Mouse (Mus musculus) naive thymus-derived CD4-positive, alpha-beta T cell, adult 2 months (primary cell): ENCODE measurements around the gene Prss33.
"Not testable (repeated sequence)": the region's sequence is repeated elsewhere in the genome, so short reads cannot be mapped to it uniquely, and the experiment has no call there.

ENCODE experiments used
- DNase-seq: peaks from one replicate; pipeline ENCODE4 v3.0.0-alpha.2; 2011; ENCODE audit warnings: low read depth

The Prss33 gene

DNA sequence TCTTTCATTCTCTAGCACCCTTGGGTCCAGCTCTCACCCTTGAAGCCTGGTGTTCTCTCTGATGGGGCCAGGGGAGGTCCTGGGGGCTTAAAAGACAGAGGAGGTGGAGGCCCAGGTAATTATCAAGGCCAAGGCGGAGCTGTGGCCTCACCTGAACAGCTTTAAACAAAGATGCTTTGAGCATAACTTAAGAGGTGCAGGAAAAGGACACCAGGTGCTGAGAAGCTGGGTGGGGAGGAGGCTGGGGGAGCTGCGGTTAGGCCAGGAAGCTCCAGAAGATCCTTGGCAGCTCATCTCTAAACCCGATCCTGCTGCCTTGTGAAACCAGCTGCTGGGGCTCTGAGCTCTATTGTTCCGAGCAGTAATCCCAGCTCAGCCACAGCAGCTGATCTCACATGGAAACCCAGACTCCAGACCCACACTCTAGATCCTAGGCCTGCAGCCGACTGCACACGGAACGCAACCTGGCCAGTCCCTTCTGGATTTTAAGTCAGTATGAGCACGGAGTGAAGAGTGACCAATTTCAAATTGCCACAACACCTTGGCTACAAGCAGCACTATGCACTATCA, at the start of gene Prss33:
TSS of gene Prss33 (minus strand) at position 51 of the 570 bp plus-strand sequence.
- no peak for DNase-seq

- DNase-seq: not testable (repeated sequence)
Observed at GRCm38 (mm10) chr17:23880576-23880975, 44.7 kb upstream of the Prss33 start, which contains the start of the genes Dcpp1 and Dcpp2. Gene Dcpp1, plus strand, starts transcription at chr17:23880876. Gene Dcpp2, plus strand, starts transcription at chr17:23880880.

DNA sequence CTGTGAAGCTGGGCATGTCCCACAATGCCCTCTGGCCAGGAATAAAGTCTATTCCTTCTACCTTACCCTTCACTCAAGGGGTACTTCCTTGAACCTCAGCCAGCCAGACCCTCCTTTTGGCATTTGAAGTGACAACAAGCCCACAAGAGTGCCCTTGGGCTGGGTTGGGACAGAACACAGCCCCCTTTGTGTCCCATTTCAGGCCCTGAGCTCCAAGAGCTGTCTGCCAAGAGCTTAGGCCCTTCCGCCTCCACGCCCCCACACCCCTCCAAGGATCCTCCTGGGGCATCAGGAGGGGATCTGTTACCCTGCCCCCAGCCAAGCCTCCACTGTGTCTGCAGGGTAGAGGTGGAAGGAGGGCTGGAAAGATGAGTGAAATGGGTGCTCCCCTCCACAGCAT, 41.3 kb upstream of the Prss33 start:
- DNase-seq: no peak

- no peak for DNase-seq
Observed at GRCm38 (mm10) chr17:23876741-23877140, 40.9 kb upstream of the Prss33 start.

- DNase-seq: no peak
Observed at GRCm38 (mm10) chr17:23873884-23874856, 38.3 kb upstream of the Prss33 start.

DNA sequence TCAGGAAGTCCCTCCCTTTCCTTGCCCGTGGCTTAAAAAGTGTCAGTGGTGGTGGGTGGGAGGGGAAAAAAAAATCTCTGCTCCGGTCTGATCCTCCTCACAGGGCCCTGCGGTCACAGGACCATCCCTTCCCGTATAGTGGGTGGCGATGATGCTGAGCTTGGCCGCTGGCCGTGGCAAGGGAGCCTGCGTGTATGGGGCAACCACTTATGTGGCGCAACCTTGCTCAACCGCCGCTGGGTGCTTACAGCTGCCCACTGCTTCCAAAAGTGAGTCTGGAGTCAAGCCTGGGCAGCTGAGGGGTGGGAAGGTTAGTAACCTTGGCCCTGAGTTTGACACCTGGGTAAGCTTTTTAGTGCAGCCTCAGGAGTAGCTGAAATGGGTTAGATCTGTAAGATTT, 32.7 kb upstream of the Prss33 start:
- no peak for DNase-seq

GRCm38 (mm10) chr17:23867756-23868155, 31.9 kb upstream of the Prss33 start, which contains the start of gene Prss21:
Gene Prss21, plus strand, starts transcription at chr17:23868056.
- DNase-seq: no peak

DNA sequence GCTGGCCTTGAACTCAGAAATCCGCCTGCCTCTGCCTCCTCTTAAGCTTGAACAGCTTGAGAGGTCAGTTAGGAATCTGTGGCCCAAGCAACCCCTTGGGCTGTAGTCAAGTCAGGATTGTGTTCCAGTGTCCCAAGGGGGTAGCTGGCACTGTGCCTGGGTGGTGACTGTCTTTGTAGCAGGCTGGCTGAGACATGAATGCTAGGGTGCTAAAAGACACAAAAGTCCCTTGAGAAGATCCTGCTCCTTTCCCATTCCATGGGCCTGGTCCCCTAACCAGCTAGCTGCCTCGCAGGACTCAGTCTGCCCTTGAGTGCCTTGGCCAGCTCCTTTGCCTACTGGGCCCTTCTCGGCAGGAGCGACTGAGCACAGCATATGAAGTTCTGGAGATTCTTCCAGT, 27.1 kb upstream of the Prss33 start:
- no peak for DNase-seq

- DNase-seq: no peak
Observed at GRCm38 (mm10) chr17:23857913-23858312, 22.1 kb upstream of the Prss33 start.

GRCm38 (mm10) chr17:23857193-23857592, 21.3 kb upstream of the Prss33 start:
- no peak for DNase-seq

- DNase-seq: no peak
Observed at GRCm38 (mm10) chr17:23854229-23854765, 18.4 kb upstream of the Prss33 start.

DNA sequence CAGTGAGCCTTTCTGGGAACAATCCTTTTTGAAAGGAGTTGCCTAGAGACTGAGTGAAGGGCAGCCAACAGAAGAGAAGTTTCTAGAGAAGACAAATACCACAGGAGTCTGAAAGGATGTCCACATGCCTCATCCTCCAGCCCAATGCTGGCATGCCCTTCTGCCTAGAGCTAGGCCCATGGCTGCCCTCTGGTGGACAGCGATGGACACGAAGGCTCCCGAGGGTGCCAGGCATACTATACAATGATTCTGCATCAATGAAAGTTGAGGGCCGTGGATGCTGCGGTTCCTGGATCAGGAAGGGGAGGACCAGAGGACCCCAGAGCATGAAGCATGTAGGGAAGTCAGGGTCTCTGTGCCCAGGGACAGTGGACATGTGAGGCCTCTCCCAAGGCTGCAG, 17.4 kb upstream of the Prss33 start:
- peak; percentile 59 for DNase-seq

DNA sequence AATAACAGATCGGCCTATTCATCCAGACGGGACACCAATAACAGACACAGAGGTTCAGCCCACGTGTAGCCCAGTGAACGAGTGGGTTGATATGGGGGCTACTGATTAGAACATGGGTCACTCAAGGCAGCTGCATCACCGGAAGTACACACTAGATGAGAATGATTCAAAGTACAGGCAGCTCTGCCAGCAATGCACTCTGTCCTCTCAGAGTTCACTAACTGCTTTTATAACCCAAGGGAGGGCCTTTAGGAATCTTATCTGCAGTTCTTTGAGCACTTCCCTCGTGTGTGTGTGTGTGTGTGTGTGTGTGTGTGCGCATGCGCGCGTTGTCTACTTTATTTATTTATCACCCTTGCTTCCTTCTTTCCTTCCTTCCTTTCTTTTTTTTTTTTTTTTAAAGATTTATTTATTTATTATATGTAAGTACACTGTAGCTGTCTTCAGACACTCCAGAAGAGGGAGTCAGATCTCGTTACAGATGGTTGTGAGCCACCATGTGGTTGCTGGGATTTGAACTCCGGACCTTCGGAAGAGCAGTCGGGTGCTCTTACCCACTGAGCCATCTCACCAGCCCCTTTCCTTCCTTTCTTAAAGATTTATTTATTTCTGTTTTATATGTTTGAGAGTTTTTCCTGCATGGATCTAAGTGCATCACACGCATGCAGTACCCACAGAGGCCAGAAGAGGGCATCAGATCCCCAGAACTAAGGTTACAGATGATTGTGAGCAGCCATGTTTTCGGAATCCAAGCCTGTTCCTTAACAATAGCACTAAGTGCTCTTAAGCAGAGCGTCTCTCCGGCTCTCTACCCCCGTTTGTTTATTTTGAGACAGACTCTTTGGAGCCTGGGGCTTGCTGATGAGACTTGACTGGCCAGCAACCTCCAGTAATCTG, 15.2 kb upstream of the Prss33 start:
- DNase-seq: peak; percentile 79

DNA sequence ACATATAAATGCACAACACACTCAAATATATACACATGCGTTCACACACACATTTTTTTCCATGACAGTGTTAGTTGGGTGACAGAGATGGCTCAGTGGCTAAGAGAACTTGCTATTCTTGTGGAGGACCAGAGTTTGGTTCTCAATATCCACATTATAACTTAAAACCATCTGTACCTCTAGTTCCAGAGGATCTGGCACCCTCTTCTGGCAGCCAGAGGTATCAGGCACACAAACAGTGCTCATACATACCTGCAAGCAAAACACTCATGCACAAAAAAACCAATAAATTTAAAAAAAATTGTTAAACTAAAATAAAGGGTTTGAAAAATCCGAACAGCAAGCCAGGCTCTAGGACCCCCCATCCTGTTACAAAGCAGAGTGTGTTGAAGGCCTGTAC, 14.2 kb upstream of the Prss33 start:
- no peak for DNase-seq

DNA sequence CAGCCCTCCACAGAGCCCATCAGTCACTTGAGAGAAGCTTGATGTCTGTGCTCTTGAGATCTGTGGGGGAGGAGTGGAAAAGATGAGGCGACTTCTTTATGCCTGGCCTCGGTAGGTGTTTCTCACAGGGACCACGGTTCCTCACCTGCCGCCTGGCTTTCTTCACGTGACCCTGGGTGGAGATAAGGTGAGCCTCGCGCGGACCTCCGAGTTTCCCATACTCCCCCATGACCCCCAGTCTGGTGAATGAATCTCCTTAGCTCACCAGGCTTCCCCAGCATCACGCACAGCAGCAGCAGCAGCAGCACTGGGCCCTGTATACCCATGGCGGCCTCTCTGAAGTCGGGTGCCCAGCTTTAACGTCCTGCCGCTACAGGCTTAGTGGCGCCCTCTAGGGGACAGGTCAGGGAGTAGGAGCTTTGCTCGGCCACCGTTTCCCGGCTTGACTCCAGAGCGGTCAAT, 8.0 kb upstream of the Prss33 start, which contains the start of the genes Prss32 and Prss41:
TSS of gene Prss32 (plus strand) at position 44 of the 462 bp plus-strand sequence.
TSS of gene Prss41 (minus strand) at position 361 of the 462 bp plus-strand sequence.
- DNase-seq: peak; percentile 83

DNA sequence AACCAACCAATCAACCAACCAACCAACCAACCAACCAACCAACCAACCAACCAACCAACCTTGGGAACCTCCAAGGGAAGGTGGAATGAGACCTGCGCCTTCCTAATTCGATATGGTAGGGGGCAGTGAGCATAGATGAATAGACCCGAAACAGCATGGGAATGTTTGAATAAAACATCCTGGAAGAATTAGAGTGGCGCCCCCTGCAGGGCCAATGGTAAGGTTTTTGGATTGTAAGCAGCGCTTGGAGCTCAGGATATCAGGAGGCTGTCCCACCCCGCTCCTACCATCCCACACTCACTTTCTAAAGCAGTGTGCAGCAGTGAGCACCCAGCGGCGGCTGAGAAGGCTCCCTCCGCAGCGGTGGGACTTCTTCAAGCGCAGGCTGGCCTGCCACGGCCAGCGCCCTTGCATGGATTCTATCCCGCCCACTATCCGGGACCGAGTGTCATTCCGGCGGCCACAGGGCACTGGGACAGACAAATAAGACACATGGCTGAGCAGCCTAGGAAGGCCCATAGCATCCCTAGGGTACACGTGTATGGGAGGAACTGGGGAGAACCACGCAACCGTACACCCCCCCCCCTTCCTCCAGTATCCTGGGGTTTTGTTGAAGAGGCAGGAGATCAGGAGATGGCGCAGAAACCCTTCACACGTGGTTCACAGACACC, 7.4 kb upstream of the Prss33 start:
- DNase-seq: peak; percentile 57

DNA sequence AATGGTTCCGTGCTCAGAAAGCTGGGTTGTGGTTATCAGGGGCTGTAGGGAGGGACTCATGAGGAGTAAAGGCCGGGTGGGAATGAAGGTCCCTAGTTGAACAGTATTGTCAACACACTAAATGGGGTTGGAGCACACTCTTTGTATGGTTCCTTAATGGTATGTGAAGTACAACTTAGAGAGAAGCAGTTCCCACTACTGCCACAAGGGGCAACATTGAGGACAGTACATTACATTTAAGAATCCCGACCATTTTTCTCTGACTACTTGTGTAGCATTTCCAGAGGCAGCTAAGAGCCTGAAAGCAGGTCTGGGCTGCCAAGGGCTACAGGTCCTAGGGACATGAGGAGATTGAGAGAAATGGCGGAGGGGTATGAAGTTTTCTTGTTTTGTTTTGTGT, 5.3 kb upstream of the Prss33 start:
- DNase-seq: peak; percentile 88

DNA sequence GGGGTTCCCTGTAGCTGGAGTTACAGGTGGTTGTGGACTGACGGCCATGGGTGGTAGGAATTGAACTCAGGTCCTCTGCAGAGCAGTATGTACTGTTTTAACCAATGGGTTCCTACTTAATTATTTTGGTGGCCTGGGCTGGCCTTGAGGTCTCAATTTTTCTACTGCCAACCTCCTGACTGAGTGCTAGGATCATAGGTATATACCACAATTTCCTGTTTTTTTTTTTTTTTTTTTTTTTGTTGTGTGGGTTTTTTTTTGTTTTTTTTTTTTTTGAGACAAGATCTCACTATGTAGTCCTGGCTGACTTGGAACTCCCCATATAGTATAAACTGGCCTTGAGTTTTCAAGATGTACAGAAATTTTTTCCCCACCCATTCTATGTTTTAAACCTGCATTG, 4.7 kb downstream of the Prss33 start:
- no peak for DNase-seq

DNA sequence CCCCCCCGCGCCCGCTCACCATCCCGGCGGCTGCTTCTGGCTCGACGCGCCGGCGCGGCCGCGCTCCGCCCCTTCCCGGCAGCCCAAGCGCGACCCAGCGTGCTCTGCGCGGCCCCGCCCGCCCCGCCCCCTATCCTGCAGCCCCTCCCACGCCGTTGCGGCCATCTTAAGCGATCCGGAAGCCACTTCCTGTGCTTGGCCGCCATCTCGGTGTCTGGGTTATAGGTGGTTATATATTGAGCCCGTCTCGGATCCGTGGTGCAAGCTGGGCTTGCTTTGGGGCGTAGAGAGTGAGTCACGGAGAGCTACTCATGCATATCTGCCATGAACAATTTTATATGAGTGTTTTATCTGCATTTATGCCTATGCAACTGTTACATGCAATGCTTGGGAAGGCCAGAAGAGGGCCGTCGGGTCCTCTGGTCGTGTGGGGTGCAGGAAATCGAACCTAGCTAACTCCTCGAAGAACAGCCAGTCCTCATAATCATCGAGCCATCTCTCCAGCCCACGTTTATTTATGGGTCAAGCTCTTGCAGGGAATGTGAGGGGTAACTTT, 6.7 kb downstream of the Prss33 start, which contains the start of gene Elob:
TSS of gene Elob (minus strand) at position 73 of the 556 bp plus-strand sequence.
- peak; percentile 92 for DNase-seq

- peak; percentile 72 for DNase-seq
Observed at GRCm38 (mm10) chr17:23828271-23829001, 7.4 kb downstream of the Prss33 start.
